Mouse (Mus musculus): ENCODE data around the gene Urah.

GRCm38 (mm10) chr7:140874224-140874623 lies 39.4 kb downstream of the Urah start:
- TF ChIP-seq POLR2A (IDR thresholded peaks at IDR 0.05; ENCODE audit: insufficient read depth, low read depth, low read length) (no peak), CTCF (IDR thresholded peaks at IDR 0.05) (no peak)
